Mouse (Mus musculus) hindbrain, embryonic 10.5 days (tissue): ENCODE results near the gene Slc43a1. TPM values are rescaled to one million over a fixed set of nuclear protein-coding genes. Genes with fewer than 3 reads are reported as not detected.
"Not testable (repeated sequence)": the region's sequence is repeated elsewhere in the genome, so short reads cannot be mapped to it uniquely, and the experiment has no call there.

Source experiments
- DNase-seq: peaks from one replicate; pipeline ENCODE4 v3.0.0-alpha.2; 2017; ENCODE audit warnings: low spot score
- H3K27ac ChIP-seq: fragments of 300-500 bp; sonication (generic); 2 replicates; pipeline ENCODE4 v1.5.1; 2016; ENCODE audit warnings: mild to moderate bottlenecking, moderate library complexity
- H3K27me3 ChIP-seq: fragments of 300-500 bp; sonication (generic); 2 replicates; pipeline ENCODE4 v1.6.1; 2016; ENCODE audit warnings: mild to moderate bottlenecking; ENCODE audit not compliant: poor library complexity, insufficient read depth, severe bottlenecking
- H3K36me3 ChIP-seq: fragments of 300-500 bp; sonication (generic); 2 replicates; pipeline ENCODE4 v1.6.1; 2016; ENCODE audit warnings: mild to moderate bottlenecking, moderate library complexity
- H3K4me1 ChIP-seq: fragments of 300-500 bp; sonication (generic); replicated peaks from 2 replicates; pipeline ENCODE4 v1.6.1; 2016; ENCODE audit warnings: mild to moderate bottlenecking
- H3K4me3 ChIP-seq: fragments of 300-500 bp; sonication (generic); 2 replicates; pipeline ENCODE4 v1.5.1; 2016; ENCODE audit warnings: mild to moderate bottlenecking, moderate library complexity
- H3K9me3 ChIP-seq: fragments of 300-500 bp; sonication (generic); 2 replicates; pipeline ENCODE4 v1.6.1; 2016; ENCODE audit warnings: mild to moderate bottlenecking, moderate library complexity
- WGBS: fragments of 180-500 bp; shearing (Covaris S2); methylation state at CpG from one replicate; pipeline ENCODE4 v1.1.7; 2016; 5-methylcytosine and 5-hydroxymethylcytosine counted together
- polyA plus RNA-seq: library from polyadenylated mRNA; unstranded; fragments of >200 nt; fragmentation: Nextera tagmentation; extraction: Ambion mirVana; gene quantifications from 2 replicates; pipeline ENCODE4 v1.2.1, GENCODE M21; 2016

Slc43a1 gene
- 23.1 and 28.6 TPM in 2 replicates for polyA plus RNA-seq

DNA sequence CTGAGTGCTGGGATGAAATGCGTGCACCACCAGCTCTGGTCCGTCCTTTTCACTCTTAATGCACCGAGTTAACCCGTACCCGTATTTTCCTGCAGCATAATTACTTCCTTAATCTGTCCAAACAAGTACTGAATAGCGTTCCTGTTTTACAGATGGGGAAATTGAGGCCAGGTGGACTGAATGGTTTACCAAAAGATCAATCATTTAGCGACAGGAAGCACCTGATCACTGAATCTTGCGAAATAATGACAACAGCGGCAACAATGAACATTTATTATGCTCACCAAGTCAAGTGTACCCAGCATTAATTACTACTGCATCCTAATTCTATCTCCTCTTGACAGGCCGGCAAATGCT, at the start of gene Slc43a1:
Gene Slc43a1 (plus strand): TSS at position 258 of the 357 bp plus-strand sequence.
- WGBS, result 15% methylated on average over 10 of the region's 10 CpGs
- Histone ChIP-seq H3K4me3 (peak within 1 kb of the TSS; percentile 78), H3K27ac (peak within 1 kb of the TSS; percentile 95), H3K36me3 (peaks cover under 1% of the 10 kb centered on the region; the same call in 1 of the 2 replicates), H3K4me1 (peaks cover 42% of the 10 kb centered on the region), H3K9me3 (no peaks in the 10 kb centered on the region), H3K27me3 (peaks cover 29% of the 10 kb centered on the region)
- no peak for DNase-seq

GRCm38 (mm10) chr2:84790418-84790817, 48.2 kb upstream of the Slc43a1 start:
- H3K36me3 ChIP-seq, result no peaks in the 10 kb centered on the region
- H3K27me3 ChIP-seq, result no peaks in the 10 kb centered on the region
- H3K27ac ChIP-seq, result no peak overlapping the region
- WGBS, result 56% methylated on average over 9 of the region's 9 CpGs
- no peak overlapping the region for H3K4me3 ChIP-seq
- no peak for DNase-seq
- H3K4me1 ChIP-seq, result peaks cover 8% of the 10 kb centered on the region; the same call in 1 of the 2 replicates
- peaks cover 13% of the 10 kb centered on the region for H3K9me3 ChIP-seq

DNA sequence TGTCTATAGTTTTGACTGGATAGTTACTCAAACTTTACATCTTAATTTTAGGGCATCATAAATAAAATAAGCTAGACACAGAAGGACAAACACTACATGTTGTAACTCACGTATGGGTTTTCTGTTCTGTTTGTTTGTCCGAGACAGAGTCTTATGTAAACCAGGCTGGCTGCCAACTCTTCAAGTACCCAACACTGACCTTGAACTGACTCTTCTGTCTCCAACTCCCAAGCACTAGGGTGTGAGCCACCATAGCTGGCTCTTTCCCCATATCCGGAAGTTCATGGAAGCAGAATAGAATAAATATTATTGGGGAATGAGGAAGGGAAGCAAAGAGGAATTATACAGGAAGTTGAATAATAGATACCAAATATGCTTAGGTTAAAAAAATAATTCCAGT, 46.1 kb upstream of the Slc43a1 start:
- Histone ChIP-seq H3K4me3 (no peak overlapping the region), H3K36me3 (no peaks in the 10 kb centered on the region), H3K27ac (no peak overlapping the region), H3K9me3 (peaks cover 18% of the 10 kb centered on the region), H3K27me3 (no peaks in the 10 kb centered on the region), H3K4me1 (peaks cover 8% of the 10 kb centered on the region; the same call in 1 of the 2 replicates)
- DNase-seq, result no peak
- WGBS, result 91% methylated on average over 3 of the region's 3 CpGs

DNA sequence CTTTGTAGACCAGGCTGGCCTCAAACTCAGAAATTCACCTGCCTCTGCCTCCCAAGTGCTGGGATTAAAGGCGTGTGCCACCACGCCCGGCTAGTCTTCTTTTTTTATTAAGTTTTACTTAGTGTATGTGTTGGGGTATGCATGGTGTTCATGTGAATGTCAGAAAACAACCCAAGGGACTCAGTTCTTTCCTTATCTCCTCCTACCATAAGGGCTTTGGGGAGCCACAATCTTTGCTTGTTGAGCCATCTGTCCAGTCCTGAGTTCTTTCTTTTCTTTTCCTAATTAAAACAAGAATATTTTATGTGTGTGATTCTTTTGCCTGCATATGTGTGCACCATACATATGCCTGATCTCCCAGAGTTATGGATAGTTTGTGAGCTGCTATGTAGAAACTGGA, 45.5 kb upstream of the Slc43a1 start:
- Histone ChIP-seq H3K27ac (no peak overlapping the region), H3K4me1 (peaks cover 12% of the 10 kb centered on the region; the same call in 1 of the 2 replicates), H3K36me3 (no peaks in the 10 kb centered on the region), H3K9me3 (peaks cover 18% of the 10 kb centered on the region), H3K4me3 (no peak overlapping the region), H3K27me3 (no peaks in the 10 kb centered on the region)
- no peak for DNase-seq
- WGBS, result 87% methylated on average over 3 of the region's 3 CpGs

DNA sequence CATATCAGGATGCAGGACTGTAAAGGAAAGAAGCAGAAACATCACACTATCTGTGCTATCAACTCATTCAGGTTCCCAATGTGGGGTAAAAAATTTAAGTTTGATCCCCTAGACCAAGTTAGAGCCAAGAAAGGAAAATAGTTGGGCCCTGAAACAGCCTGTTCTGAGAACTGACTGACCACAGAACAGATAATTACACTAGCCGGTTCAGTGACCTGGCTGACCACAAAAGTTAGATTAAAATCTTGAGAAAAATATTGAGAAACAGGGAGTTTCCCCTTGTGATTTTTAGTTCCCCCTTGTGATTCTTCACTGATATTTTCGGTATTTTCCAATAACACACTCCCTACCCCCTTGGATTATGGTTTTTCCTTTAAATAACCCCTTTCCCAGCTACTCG, 44.8 kb upstream of the Slc43a1 start:
- H3K9me3 ChIP-seq, result peaks cover 18% of the 10 kb centered on the region
- no peak overlapping the region for H3K27ac ChIP-seq
- no peak for DNase-seq
- H3K4me1 ChIP-seq, result peaks cover 17% of the 10 kb centered on the region
- no peaks in the 10 kb centered on the region for H3K36me3 ChIP-seq
- H3K4me3 ChIP-seq, result no peak overlapping the region
- H3K27me3 ChIP-seq, result no peaks in the 10 kb centered on the region
- 89% methylated on average over 3 of the region's 3 CpGs for WGBS

DNA sequence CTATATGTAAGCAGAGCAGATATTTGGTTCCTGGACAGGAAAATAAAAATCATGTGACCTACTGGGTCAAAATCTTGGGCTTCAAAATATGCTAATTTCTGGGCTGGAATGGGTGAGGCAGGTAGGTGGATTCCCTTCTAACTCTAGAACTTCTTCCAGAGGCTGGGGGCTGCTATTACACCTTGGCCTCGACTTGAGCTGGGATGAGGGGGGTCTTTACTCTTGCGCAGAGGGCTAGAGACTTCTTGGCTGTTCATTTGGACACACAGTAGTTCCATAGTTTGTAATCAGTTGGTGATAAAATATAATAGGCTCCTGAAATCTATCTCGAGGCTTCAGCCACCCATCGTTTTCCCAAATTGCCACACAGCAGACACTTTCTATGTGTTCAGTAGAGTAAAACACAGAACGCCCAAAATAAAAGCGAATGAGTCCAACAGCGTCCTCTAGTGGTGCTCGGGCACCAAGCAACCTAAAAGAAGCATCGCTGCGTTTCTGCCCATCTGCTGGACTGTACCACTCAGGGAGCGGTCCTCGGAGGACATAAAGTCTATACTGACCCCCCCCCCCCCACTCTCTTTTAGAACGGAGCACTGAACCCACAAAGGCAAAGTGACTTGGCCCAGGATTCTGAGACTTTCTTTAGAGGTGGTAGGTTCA, 40.7 kb upstream of the Slc43a1 start:
- DNase-seq, result peak; percentile 90

DNA sequence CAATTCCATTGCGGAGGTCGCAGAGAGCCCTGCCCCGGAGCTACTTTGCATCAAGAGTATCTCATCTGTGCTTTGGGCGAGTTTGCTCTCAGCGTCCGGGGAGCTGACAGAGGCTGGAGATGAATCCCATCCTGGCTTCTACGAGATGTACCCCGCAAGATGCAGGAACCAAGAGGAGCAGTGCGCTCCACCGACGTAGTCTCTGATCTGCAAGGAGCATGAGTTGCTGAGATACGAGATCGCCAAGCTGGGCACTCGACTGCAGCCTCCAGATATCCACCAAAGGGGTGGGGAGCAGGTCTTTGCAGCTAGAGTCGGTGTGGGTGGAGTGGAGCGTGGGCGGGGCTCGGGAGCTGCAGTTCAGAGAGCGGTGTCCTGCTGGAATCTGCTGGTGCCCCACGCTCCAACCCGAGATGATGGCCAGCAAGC, 40.1 kb upstream of the Slc43a1 start, which contains the start of gene Ube2l6:
Gene Ube2l6 (plus strand): TSS at position 336 of the 429 bp plus-strand sequence.
- H3K36me3 ChIP-seq, result no peaks in the 10 kb centered on the region
- WGBS, result under 1% methylated on average over 21 of the region's 21 CpGs
- no peaks in the 10 kb centered on the region for H3K27me3 ChIP-seq
- peak within 1 kb of the TSS; percentile 74 for H3K4me3 ChIP-seq
- peaks cover 16% of the 10 kb centered on the region for H3K4me1 ChIP-seq
- peak; percentile 77 for DNase-seq
- peaks cover 18% of the 10 kb centered on the region for H3K9me3 ChIP-seq
- H3K27ac ChIP-seq, result peak within 1 kb of the TSS; percentile 86

More for the DNA sequence above, 40.7 kb upstream of the Slc43a1 start:
- H3K27me3 ChIP-seq, result no peaks in the 10 kb centered on the region
- peaks cover 18% of the 10 kb centered on the region for H3K9me3 ChIP-seq
- peaks cover 16% of the 10 kb centered on the region for H3K4me1 ChIP-seq
- H3K27ac ChIP-seq, result peak overlapping the region; percentile 86
- no peaks in the 10 kb centered on the region for H3K36me3 ChIP-seq
- peak overlapping the region; percentile 74 for H3K4me3 ChIP-seq
- 11% methylated on average over 13 of the region's 13 CpGs for WGBS

GRCm38 (mm10) chr2:84799041-84799561, 39.5 kb upstream of the Slc43a1 start:
- Histone ChIP-seq H3K27ac (peak overlapping the region; percentile 86), H3K36me3 (no peaks in the 10 kb centered on the region), H3K9me3 (peaks cover 18% of the 10 kb centered on the region), H3K4me1 (peaks cover 16% of the 10 kb centered on the region), H3K4me3 (peak overlapping the region; percentile 74), H3K27me3 (no peaks in the 10 kb centered on the region)
- peak; percentile 59 for DNase-seq
- under 1% methylated on average over 16 of the region's 16 CpGs for WGBS

- Histone ChIP-seq H3K27me3 (no peaks in the 10 kb centered on the region), H3K4me1 (peaks cover 16% of the 10 kb centered on the region), H3K36me3 (0 out of 2 replicates have a peak, but pooled peaks cover 6% of the 10 kb centered on the region), H3K9me3 (peaks cover 6% of the 10 kb centered on the region; the same call in 1 of the 2 replicates), H3K27ac (0 out of 2 replicates have a peak overlapping the region, but pooled peaks have one; percentile 16), H3K4me3 (no peak overlapping the region)
- no peak for DNase-seq
- WGBS, result 84% methylated on average over 4 of the region's 4 CpGs
Observed at GRCm38 (mm10) chr2:84800304-84800703, 38.3 kb upstream of the Slc43a1 start.

- H3K27ac ChIP-seq, H3K36me3 ChIP-seq, DNase-seq, H3K27me3 ChIP-seq, H3K4me3 ChIP-seq, H3K9me3 ChIP-seq: not testable (repeated sequence)
- peaks cover 16% of the 10 kb centered on the region for H3K4me1 ChIP-seq
- 82% methylated on average over 5 of the region's 5 CpGs for WGBS
Observed at GRCm38 (mm10) chr2:84801223-84801622, 37.4 kb upstream of the Slc43a1 start.

DNA sequence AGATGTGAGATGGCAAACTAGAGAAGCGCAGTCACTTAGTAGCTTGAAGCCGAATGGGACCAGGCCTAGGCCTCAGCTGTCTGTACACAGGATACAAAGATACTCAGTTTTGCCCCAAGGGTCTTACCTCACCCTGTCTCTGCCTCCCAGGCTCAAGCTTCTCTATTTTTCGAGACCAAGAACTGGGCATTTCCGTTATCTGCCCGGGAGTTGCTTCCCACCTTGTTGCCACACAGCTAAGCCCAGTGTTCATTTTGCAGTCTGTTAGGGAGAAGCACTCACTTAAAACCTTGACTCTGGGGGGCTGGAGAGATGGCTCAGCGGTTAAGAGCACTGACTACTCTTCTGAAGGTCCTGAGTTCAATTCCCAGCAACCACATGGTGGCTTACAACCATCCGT, 34.7 kb upstream of the Slc43a1 start:
- WGBS, result 89% methylated on average over 7 of the region's 7 CpGs
- DNase-seq, result no peak

GRCm38 (mm10) chr2:84806546-84806945, 32.1 kb upstream of the Slc43a1 start:
- no peak overlapping the region for H3K4me3 ChIP-seq
- peaks cover 9% of the 10 kb centered on the region for H3K4me1 ChIP-seq
- 77% methylated on average over 5 of the region's 5 CpGs for WGBS
- no peak for DNase-seq
- H3K36me3 ChIP-seq, result peaks cover 21% of the 10 kb centered on the region
- no peaks in the 10 kb centered on the region for H3K9me3 ChIP-seq
- no peaks in the 10 kb centered on the region for H3K27me3 ChIP-seq
- no peak overlapping the region for H3K27ac ChIP-seq

More for the DNA sequence above, 34.7 kb upstream of the Slc43a1 start:
- no peak overlapping the region for H3K4me3 ChIP-seq
- no peak overlapping the region for H3K27ac ChIP-seq
- H3K4me1 ChIP-seq, result peaks cover 6% of the 10 kb centered on the region
- no peaks in the 10 kb centered on the region for H3K9me3 ChIP-seq
- H3K27me3 ChIP-seq, result no peaks in the 10 kb centered on the region
- H3K36me3 ChIP-seq, result peaks cover 21% of the 10 kb centered on the region

DNA sequence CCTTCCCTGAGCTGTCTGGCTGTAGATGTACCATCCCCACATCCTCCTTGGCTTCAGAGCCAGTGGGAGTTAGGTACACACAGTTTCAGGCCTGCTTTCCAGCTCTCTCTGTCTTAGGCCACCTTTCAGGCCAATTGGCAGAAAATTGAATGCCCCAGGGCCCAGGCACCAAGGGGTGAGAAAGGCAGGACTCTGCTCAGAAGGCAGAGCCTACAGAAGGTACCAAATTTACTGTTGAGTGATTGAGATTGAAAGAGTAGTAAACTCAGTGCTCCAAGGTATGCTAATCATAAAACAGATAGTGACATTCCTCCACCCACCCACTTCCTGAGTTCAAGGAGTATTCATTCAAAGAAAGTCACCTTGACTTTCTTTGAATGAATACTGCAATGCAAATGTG, 29.3 kb upstream of the Slc43a1 start:
- Histone ChIP-seq H3K9me3 (no peaks in the 10 kb centered on the region), H3K27me3 (no peaks in the 10 kb centered on the region), H3K27ac (no peak overlapping the region), H3K36me3 (peaks cover 21% of the 10 kb centered on the region), H3K4me3 (no peak overlapping the region), H3K4me1 (peaks cover 19% of the 10 kb centered on the region)
- no peak for DNase-seq
